ENCODE assay signal across 29 mouse cellular contexts in genomic region chr8:126869464-126869850, GRCm38 (mm10).
A peak's percentile ranks its signal among the peaks of the same experiment; 100 is the strongest.
DNase-seq lines count a peak whose midpoint lies in the region; ATAC-seq and TF ChIP-seq lines count a peak whose summit lies in the region.
"Had no signal": no experiment of that assay in that cellular context is flagged by ENCODE, and none has a peak within 500 bp of the region (broad histone marks: within the 10 kb centered on the region; RNA-seq: fewer than 3 reads in every experiment).

No protein-coding gene starts in this region.

- H3K27ac ChIP-seq in kidney, adult 2 months (ENCODE audit: insufficient read depth, low read depth, low read length), result peak overlapping the region; percentile 64
- no peak overlapping the region for H3K27ac ChIP-seq in lung, postnatal 0 days (ENCODE audit: low read length)
- no peak overlapping the region for H3K27ac ChIP-seq in intestine, embryonic 15.5 days
- H3K27ac ChIP-seq: embryonic facial prominence, embryonic 13.5 days; forebrain, embryonic 10.5 days; hindbrain, embryonic 10.5 days; hindbrain, embryonic 15.5 days; layer of hippocampus, adult 2 months; limb, embryonic 13.5 days; liver, embryonic 13.5 days; midbrain, embryonic 10.5 days; midbrain, embryonic 15.5 days; neural tube, embryonic 15.5 days had no signal

- DNase-seq in kidney, adult 2 months, result no peak
- DNase-seq in kidney, adult 18-20 months, result no peak
- no peak for DNase-seq in lung, postnatal 0 days (ENCODE audit: low spot score)
- no peak for DNase-seq in lung, postnatal 10 days
- DNase-seq in frontal cortex, adult 2 months (ENCODE audit: extremely low spot score in 1 of 2, low spot score in 1 of 2), result no peak
- DNase-seq: adrenal gland, postnatal 36 days; B cell, adult 2 months; cerebellum, adult 9-10 months; cerebellum, postnatal 36 days; gastrocnemius, postnatal 14 days; heart, postnatal 14 days; liver, embryonic 13.5 days; lung, adult 2 months; retina, postnatal 1 day; right cerebral cortex, postnatal 14 days; thymus, postnatal 4 days had no signal

- no peak overlapping the region for H3K4me3 ChIP-seq in kidney, adult 2 months (ENCODE audit: insufficient read depth, low read depth, low read length)
- H3K4me3 ChIP-seq in lung, postnatal 0 days (ENCODE audit: low read depth, low read length), result no peak overlapping the region
- no peak overlapping the region for H3K4me3 ChIP-seq in intestine, embryonic 15.5 days (replicated peaks)
- H3K4me3 ChIP-seq: embryonic facial prominence, embryonic 13.5 days; forebrain, embryonic 10.5 days; hindbrain, embryonic 10.5 days; hindbrain, embryonic 15.5 days; layer of hippocampus, adult 2 months; limb, embryonic 13.5 days; liver, embryonic 13.5 days; midbrain, embryonic 10.5 days; midbrain, embryonic 15.5 days; neural tube, embryonic 15.5 days had no signal

- H3K4me1 ChIP-seq in kidney, adult 2 months (ENCODE audit: control insufficient read depth, insufficient read depth, low read length), result peaks cover 11% of the 10 kb centered on the region; the same call in 1 of the 2 replicates
- H3K4me1 ChIP-seq in lung, postnatal 0 days (ENCODE audit: insufficient read depth, low read depth, low read length), result no peaks in the 10 kb centered on the region
- H3K4me1 ChIP-seq in intestine, embryonic 15.5 days (replicated peaks), result 0 out of 2 replicates have a peak, but pooled peaks cover 2% of the 10 kb centered on the region
- H3K4me1 ChIP-seq: forebrain, embryonic 10.5 days; hindbrain, embryonic 15.5 days; liver, embryonic 13.5 days; midbrain, embryonic 10.5 days; midbrain, embryonic 15.5 days; neural tube, embryonic 15.5 days had no signal

- no peak for TF ChIP-seq POLR2A in kidney, adult 2 months (IDR thresholded peaks at IDR 0.05; ENCODE audit: low read depth, low read length)

- H3K9ac ChIP-seq in lung, postnatal 0 days (replicated peaks; ENCODE audit: low read depth), result no peak overlapping the region
- no peak overlapping the region for H3K9ac ChIP-seq in intestine, embryonic 15.5 days
- H3K9ac ChIP-seq: embryonic facial prominence, embryonic 13.5 days; hindbrain, embryonic 15.5 days; limb, embryonic 13.5 days; liver, embryonic 13.5 days; midbrain, embryonic 15.5 days; neural tube, embryonic 15.5 days had no signal

- TF ChIP-seq CTCF in kidney, adult 2 months (conservative IDR thresholded peaks at IDR 0.05; ENCODE audit: insufficient read depth, insufficient read length, low read depth, low read length), result no peak
- no peak for TF ChIP-seq CTCF in lung, postnatal 0 days (IDR thresholded peaks at IDR 0.05)

- no peaks in the 10 kb centered on the region for H3K9me3 ChIP-seq in lung, postnatal 0 days (ENCODE audit: low read length)
- no peaks in the 10 kb centered on the region for H3K9me3 ChIP-seq in intestine, embryonic 15.5 days
- H3K9me3 ChIP-seq: embryonic facial prominence, embryonic 13.5 days; hindbrain, embryonic 15.5 days; limb, embryonic 13.5 days; liver, embryonic 13.5 days; midbrain, embryonic 10.5 days; midbrain, embryonic 15.5 days; neural tube, embryonic 15.5 days had no signal

- H3K27me3 ChIP-seq in kidney, adult 2 months (replicated peaks; ENCODE audit: control insufficient read depth, insufficient read depth, low read length), result no peaks in the 10 kb centered on the region
- H3K27me3 ChIP-seq in lung, postnatal 0 days (replicated peaks; ENCODE audit: insufficient read depth, low read length), result no peaks in the 10 kb centered on the region
- H3K27me3 ChIP-seq in intestine, embryonic 15.5 days (replicated peaks), result no peaks in the 10 kb centered on the region
- H3K27me3 ChIP-seq: embryonic facial prominence, embryonic 13.5 days; hindbrain, embryonic 15.5 days; limb, embryonic 13.5 days; liver, embryonic 13.5 days; midbrain, embryonic 15.5 days; neural tube, embryonic 15.5 days had no signal

- H3K4me2 ChIP-seq in lung, postnatal 0 days (replicated peaks; ENCODE audit: low read depth, low read length), result no peak overlapping the region
- no peak overlapping the region for H3K4me2 ChIP-seq in intestine, embryonic 15.5 days (replicated peaks)
- H3K4me2 ChIP-seq: embryonic facial prominence, embryonic 13.5 days; hindbrain, embryonic 15.5 days; limb, embryonic 13.5 days; liver, embryonic 13.5 days; midbrain, embryonic 15.5 days; neural tube, embryonic 15.5 days had no signal

- no peak for TF ChIP-seq EP300 in lung, postnatal 0 days (IDR thresholded peaks at IDR 0.05)

- H3K36me3 ChIP-seq in kidney, adult 2 months (ENCODE audit: control insufficient read depth, insufficient read depth, low read length), result no peaks in the 10 kb centered on the region
- H3K36me3 ChIP-seq in lung, postnatal 0 days (ENCODE audit: insufficient read depth, low read length), result no peaks in the 10 kb centered on the region
- H3K36me3 ChIP-seq in intestine, embryonic 15.5 days, result no peaks in the 10 kb centered on the region
- H3K36me3 ChIP-seq: embryonic facial prominence, embryonic 13.5 days; forebrain, embryonic 10.5 days; hindbrain, embryonic 10.5 days; hindbrain, embryonic 15.5 days; limb, embryonic 13.5 days; liver, embryonic 13.5 days; midbrain, embryonic 10.5 days; midbrain, embryonic 15.5 days; neural tube, embryonic 15.5 days had no signal

- WGBS in kidney, adult 2 months, result 66% methylated on average over 1 of the region's 1 CpGs
- WGBS in lung, postnatal 0 days, result 56% methylated on average over 1 of the region's 1 CpGs
- 88% methylated on average over 1 of the region's 1 CpGs for WGBS in intestine, embryonic 15.5 days

- peak; percentile 12; the same call in 1 of the 2 replicates for ATAC-seq in lung, postnatal 0 days
- peak; percentile 19; the same call in 1 of the 2 replicates for ATAC-seq in common myeloid progenitor, adult 5-6 weeks (replicated peaks; ENCODE audit: low read depth, poor library complexity, severe bottlenecking)
- ATAC-seq in intestine, embryonic 15.5 days, result no peak
- ATAC-seq: forebrain, embryonic 16.5 days; inflammation-experienced regulatory T-cells, adult 6 months; midbrain, embryonic 15.5 days had no signal
